Mouse (Mus musculus): ENCODE measurements at regions not wholly inside any gene's neighbourhood (a gene's known extent, or its start where the extent isn't known, plus 50 kb on each side); places are given as distances from the start of the nearest gene placed in this dataset.
A peak's percentile ranks its signal among the peaks of the same experiment; 100 is the strongest.

DNA sequence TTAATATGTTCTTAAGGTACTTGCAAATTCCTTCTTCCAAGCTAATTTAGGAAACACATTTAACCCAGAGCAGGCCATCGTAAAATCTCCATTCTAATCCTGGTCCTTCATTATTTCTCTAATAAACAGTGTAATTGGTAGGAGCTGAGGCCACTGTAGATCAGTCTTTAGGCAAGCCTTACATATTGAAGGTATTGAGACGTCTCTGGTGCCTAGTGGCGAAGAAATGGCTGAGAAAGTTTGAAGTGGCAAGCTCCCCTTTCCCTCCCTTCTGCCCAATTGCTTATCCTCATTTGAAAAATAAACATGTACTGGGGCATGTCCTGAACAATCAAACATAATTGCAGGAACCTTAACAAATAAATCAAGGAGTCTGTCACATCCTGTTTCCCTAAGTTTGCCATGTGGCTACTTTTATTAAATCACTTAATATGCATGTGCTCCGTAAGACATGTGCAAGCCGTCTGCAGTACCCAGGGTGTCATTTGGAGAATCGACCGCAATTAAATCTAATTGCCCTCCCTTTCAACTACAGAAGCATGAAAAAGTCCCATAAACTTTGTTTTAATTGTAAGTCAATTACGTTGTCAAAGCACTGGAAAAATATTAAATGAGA is 381.3 kb downstream of the Cbln4 start:
- no peaks in the 10 kb centered on the region for H3K9me3 ChIP-seq

DNA sequence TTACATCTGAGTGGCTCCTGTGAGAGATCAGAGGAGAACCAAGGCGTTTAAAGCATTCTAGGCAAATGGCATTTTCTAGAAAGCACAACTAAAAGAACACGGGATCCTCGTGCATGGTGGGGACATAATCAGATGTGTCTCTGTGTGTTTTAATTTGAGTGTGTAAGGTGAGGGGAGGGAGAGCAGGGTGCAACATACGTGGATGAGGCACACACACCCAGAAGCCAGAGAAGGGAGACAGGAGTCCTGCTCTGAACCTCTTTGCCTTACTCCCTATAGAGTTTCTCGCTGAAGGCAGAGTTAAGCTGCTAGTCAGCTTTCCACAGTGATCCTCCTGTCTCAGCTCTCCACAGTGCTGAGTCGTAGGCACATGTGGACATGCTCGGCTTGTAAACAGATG is 386.1 kb downstream of the Cbln4 start:
- H3K4me3 ChIP-seq, result no peak overlapping the region
- H3K36me3 ChIP-seq, result no peaks in the 10 kb centered on the region
- WGBS, result 48% methylated on average over 7 of the region's 7 CpGs
- no peaks in the 10 kb centered on the region for H3K9me3 ChIP-seq
- H3K4me2 ChIP-seq (replicated peaks), result no peak overlapping the region
- no peak for ATAC-seq (ENCODE audit: low FRiP score, low read depth)
- no peak overlapping the region for H3K9ac ChIP-seq
- H3K27me3 ChIP-seq, result no peaks in the 10 kb centered on the region
- no peak overlapping the region for H3K27ac ChIP-seq
- H3K4me1 ChIP-seq, result peaks cover 6% of the 10 kb centered on the region; the same call in 1 of the 2 replicates

More for the DNA sequence above, 381.3 kb downstream of the Cbln4 start:
- WGBS, result 28% methylated on average over 8 of the region's 8 CpGs
- Histone ChIP-seq H3K27ac (no peak overlapping the region), H3K4me2 (replicated peaks) (no peak overlapping the region), H3K27me3 (no peaks in the 10 kb centered on the region), H3K36me3 (no peaks in the 10 kb centered on the region), H3K9ac (no peak overlapping the region), H3K4me1 (peaks cover 6% of the 10 kb centered on the region; the same call in 1 of the 2 replicates), H3K4me3 (no peak overlapping the region)
- no peak for ATAC-seq (ENCODE audit: low FRiP score, low read depth)

DNA sequence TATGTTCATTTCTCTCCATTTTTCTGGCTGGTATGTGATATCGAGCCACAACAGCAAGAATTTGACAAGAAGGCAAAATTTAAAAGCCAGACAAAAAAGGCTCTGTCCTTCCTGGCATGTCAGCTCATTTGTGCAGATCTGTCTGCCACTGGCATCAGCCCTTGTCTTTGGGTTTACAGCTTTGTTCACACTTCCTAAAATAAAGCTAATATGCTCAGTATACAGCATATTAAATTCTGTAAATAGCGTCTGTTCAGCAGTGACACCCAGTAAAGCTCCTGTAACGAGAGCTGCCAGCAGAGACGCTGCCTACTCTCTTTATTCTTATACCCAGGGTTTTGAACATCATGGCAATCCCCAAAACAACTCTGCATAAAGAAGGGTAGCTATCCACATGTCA is 401.5 kb downstream of the Cbln4 start:
- H3K36me3 ChIP-seq, result no peaks in the 10 kb centered on the region
- no peak overlapping the region for H3K27ac ChIP-seq
- peak overlapping the region; percentile 35; the same call in 1 of the 2 replicates for H3K4me2 ChIP-seq (replicated peaks)
- no peak for ATAC-seq (ENCODE audit: low FRiP score, low read depth)
- 41% methylated on average over 4 of the region's 4 CpGs for WGBS
- H3K27me3 ChIP-seq, result peaks cover 52% of the 10 kb centered on the region
- H3K9me3 ChIP-seq, result no peaks in the 10 kb centered on the region
- H3K4me1 ChIP-seq, result peaks cover 29% of the 10 kb centered on the region
- H3K9ac ChIP-seq, result no peak overlapping the region
- H3K4me3 ChIP-seq, result no peak overlapping the region

DNA sequence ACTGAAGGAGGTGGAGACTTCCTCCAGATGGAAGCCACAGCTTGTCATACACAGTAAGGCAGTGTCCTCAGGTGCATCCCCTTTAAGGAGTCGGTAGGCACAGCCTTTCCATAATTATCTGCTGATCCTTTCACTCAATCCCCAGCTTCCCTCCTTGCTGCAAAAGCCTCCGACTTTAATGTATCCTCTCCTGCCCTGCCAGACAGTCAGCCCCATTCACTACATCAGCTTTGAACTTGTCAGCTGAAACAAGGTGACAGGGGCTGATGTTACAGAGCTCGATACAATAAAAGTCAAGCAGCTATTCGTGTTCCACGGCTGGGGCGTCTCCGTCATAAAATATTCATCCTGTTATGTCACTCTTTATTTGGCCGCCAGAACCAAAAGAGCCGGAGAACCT is 402.8 kb downstream of the Cbln4 start:
- ATAC-seq (ENCODE audit: low FRiP score, low read depth), result no peak
- Histone ChIP-seq H3K36me3 (no peaks in the 10 kb centered on the region), H3K9ac (no peak overlapping the region), H3K27me3 (peaks cover 58% of the 10 kb centered on the region), H3K9me3 (no peaks in the 10 kb centered on the region), H3K4me1 (peaks cover 30% of the 10 kb centered on the region), H3K4me3 (no peak overlapping the region), H3K4me2 (replicated peaks) (peak overlapping the region; percentile 35; the same call in 1 of the 2 replicates), H3K27ac (no peak overlapping the region)
- WGBS, result 48% methylated on average over 9 of the region's 9 CpGs

DNA sequence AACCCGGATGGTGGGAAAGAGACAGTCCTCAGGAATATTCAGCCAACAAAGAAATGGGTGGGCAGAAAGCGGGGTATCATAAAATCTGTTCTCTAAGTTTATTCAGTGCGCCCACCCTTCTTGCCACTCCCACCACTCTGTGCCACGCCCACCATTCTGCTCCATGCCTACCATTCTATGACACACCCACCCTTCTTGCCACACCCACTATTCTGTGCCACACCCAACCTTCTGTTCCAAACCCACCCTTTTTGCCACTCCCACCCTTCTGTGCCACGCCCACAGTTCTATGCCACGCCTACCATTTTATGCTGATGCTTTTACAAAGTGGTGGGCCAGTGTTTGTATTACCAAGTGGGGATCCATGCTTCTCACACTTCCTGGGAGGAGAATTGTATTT is 404.3 kb downstream of the Cbln4 start:
- H3K9me3 ChIP-seq, result no peaks in the 10 kb centered on the region
- peaks cover 42% of the 10 kb centered on the region for H3K4me1 ChIP-seq
- no peak overlapping the region for H3K27ac ChIP-seq
- H3K36me3 ChIP-seq, result no peaks in the 10 kb centered on the region
- H3K9ac ChIP-seq, result no peak overlapping the region
- H3K4me3 ChIP-seq, result no peak overlapping the region
- no peak overlapping the region for H3K4me2 ChIP-seq (replicated peaks)
- H3K27me3 ChIP-seq, result peaks cover 65% of the 10 kb centered on the region
- ATAC-seq (ENCODE audit: low FRiP score, low read depth), result no peak
- 91% methylated on average over 6 of the region's 6 CpGs for WGBS

DNA sequence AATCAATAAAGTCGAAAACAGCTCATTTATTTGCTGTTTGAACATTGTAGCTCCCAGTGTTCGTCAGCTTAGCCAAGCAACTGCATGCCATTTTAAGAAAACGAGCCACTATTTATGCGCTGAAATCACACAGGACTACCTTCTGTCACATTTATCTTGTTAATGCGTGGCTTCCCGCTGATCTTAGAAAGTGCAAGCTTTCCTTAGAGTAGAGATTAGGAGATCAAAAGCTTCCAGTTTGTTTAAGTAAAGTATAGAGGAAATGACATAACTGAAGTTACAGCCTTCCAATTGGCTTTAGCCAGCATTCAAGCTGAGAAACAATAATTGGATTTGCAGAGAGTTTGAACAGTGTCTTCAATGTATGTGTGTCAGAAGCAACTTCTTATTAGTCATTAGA is 406.4 kb downstream of the Cbln4 start:
- H3K9ac ChIP-seq, result no peak overlapping the region
- H3K4me2 ChIP-seq (replicated peaks), result no peak overlapping the region
- peaks cover 65% of the 10 kb centered on the region for H3K27me3 ChIP-seq
- 26% methylated on average over 6 of the region's 6 CpGs for WGBS
- H3K36me3 ChIP-seq, result no peaks in the 10 kb centered on the region
- H3K4me1 ChIP-seq, result peaks cover 45% of the 10 kb centered on the region
- H3K9me3 ChIP-seq, result no peaks in the 10 kb centered on the region
- no peak for ATAC-seq (ENCODE audit: low FRiP score, low read depth)
- no peak overlapping the region for H3K27ac ChIP-seq
- no peak overlapping the region for H3K4me3 ChIP-seq

DNA sequence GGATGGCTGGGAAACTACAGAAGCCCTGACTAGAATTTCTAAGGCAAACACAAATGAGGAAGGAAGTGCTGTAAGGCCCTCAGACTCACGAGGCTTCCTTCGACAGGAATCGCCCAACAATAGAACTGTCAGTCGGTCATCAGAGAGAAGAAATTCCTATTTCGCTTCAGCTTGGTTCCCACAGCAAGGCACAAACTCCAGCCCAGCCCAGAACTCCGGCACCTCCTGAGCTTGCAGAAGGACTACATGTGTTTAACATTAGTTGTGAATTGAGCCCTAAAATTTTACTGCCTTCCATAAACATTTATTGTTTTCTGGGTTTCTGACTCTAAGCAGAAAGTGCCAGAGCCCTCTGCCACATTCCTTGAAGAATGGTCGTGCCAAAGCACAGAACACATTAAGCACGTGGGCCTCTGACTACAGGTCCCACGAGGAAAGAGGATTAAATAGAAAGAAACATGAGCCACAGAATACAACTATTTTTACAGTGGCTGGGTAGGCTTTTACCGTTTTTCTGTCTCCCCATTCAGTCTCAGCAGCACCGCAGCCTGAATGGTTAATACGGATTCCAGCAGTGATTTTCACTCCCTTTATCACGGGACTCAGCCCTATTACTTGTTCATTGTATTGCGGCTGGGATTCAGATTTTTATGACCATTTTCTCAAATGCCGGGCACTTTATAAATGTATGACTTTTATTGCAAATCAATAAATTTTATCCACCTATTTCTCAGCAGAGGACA is 409.7 kb downstream of the Cbln4 start:
- Histone ChIP-seq H3K27ac (peak overlapping the region; percentile 10; the same call in 1 of the 2 replicates), H3K36me3 (no peaks in the 10 kb centered on the region), H3K27me3 (peaks cover 56% of the 10 kb centered on the region), H3K9ac (no peak overlapping the region), H3K4me3 (no peak overlapping the region), H3K9me3 (no peaks in the 10 kb centered on the region), H3K4me2 (replicated peaks) (peak overlapping the region; percentile 28; the same call in 1 of the 2 replicates), H3K4me1 (peaks cover 47% of the 10 kb centered on the region)
- peak; percentile 95 for ATAC-seq (ENCODE audit: low FRiP score, low read depth)
- 5% methylated on average over 15 of the region's 15 CpGs for WGBS

DNA sequence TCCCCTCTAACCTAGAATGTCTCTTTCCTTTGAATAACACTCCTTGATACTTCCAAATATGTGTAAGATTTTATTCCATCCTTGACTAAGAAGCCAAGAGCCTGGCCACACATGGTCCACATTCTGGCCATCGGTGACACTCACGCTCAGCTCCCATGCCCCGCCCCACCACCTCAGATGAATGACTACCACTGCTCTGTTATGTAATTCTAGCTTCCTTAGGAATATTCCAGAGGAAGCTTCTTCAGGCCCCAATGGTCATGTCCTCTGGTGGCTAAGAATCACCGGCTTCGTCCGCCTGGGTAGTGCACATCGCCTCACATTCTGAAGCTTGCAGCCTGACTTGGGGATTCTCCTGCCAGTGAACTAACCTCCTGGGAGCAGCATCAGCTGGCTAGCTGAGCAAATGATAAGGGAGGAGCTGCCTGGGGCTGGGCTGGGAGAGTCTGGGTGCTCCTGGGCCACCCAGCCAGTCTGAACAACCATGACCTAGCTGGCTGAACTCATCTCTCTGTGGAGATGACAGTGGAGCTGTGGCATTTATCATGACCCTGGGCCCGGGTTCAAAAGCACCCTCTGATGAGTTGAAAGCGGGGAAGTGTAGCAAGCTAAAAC is 413.1 kb downstream of the Cbln4 start:
- Histone ChIP-seq H3K9ac (no peak overlapping the region), H3K4me3 (no peak overlapping the region), H3K27ac (no peak overlapping the region), H3K9me3 (no peaks in the 10 kb centered on the region), H3K4me1 (peaks cover 33% of the 10 kb centered on the region), H3K4me2 (replicated peaks) (no peak overlapping the region), H3K27me3 (peaks cover 33% of the 10 kb centered on the region), H3K36me3 (no peaks in the 10 kb centered on the region)
- 83% methylated on average over 9 of the region's 9 CpGs for WGBS
- ATAC-seq (ENCODE audit: low FRiP score, low read depth), result no peak

DNA sequence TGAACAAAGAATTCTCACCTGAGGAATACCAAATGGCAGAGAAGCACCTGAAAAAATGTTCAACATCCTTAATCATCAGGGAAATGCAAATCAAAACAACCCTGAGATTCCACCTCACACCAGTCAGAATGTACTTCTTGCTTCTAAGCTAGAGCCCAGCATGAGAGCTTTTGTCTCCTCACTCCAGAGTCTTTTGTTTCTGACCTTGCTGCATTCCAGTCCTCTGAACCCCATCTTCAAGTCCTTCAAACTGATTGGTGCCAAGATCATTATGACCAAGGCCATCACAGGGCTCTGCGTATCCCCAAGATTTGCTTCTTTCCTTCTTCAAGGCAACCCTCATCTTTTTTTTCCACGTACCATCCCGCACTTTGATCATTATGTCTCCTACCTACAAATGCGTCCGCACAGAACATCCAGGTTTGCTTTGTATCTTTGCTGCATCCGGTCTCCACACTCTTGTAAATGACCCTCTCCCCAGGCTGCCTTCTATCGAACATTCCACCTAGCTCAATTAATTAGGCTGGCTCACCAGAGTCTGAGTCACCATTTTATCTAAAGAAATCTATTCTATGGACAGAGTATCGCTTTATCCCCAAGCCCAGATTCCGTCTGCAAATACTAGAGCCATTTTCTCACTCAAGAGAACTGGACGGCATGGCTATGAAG is 414.9 kb downstream of the Cbln4 start:
- H3K4me3 ChIP-seq, result no peak overlapping the region
- peaks cover 22% of the 10 kb centered on the region for H3K4me1 ChIP-seq
- H3K36me3 ChIP-seq, result no peaks in the 10 kb centered on the region
- H3K27me3 ChIP-seq, result peaks cover 29% of the 10 kb centered on the region
- no peak overlapping the region for H3K4me2 ChIP-seq (replicated peaks)
- no peak overlapping the region for H3K9ac ChIP-seq
- H3K27ac ChIP-seq, result no peak overlapping the region
- 91% methylated on average over 10 of the region's 10 CpGs for WGBS
- H3K9me3 ChIP-seq, result no peaks in the 10 kb centered on the region
- no peak for ATAC-seq (ENCODE audit: low FRiP score, low read depth)

DNA sequence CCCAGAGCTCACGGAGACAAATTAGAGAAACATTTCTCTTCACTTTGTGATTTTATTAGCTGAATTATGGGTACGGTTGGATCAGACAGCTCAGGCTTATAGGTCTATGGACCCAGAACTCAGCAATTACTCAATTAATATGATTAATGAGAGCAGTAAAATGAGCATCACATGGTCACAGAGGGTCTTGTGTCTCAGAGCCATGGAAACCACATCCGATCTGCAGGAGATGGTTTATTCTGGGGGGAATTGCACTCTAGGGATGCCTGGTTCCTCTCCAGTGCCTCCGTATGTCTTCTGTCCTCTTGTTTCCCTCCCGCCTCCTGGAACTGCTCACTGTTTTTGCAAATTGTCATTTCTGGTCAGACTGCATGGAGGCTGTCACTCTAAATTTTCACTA is 422.6 kb downstream of the Cbln4 start:
- H3K4me1 ChIP-seq, result no peaks in the 10 kb centered on the region
- no peaks in the 10 kb centered on the region for H3K36me3 ChIP-seq
- H3K9ac ChIP-seq, result no peak overlapping the region
- H3K4me2 ChIP-seq (replicated peaks), result no peak overlapping the region
- no peak for ATAC-seq (ENCODE audit: low FRiP score, low read depth)
- H3K4me3 ChIP-seq, result no peak overlapping the region
- no peak overlapping the region for H3K27ac ChIP-seq
- peaks cover 18% of the 10 kb centered on the region; the same call in 1 of the 2 replicates for H3K27me3 ChIP-seq
- 57% methylated on average over 5 of the region's 5 CpGs for WGBS
- no peaks in the 10 kb centered on the region for H3K9me3 ChIP-seq

DNA sequence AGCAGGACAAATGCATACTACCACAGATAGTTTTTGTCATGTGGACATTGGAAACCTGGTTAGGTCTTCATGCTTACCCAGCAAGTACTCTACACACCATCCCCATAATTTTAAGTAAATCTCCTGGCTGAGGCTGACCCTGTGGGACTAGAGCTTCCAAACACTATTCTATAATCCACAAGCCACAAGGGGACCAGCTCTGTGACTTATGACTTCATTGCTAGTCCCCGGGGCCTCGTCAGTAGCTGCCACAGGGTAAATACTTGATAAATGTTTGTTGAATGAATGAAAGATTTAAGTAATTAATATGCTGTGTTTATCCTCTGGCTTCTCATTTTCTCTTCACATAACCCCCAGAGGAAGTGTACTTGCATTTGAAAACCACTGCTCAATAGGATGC is 423.0 kb downstream of the Cbln4 start:
- 67% methylated on average over 2 of the region's 2 CpGs for WGBS
- Histone ChIP-seq H3K4me2 (replicated peaks) (no peak overlapping the region), H3K9ac (no peak overlapping the region), H3K36me3 (no peaks in the 10 kb centered on the region), H3K27me3 (peaks cover 18% of the 10 kb centered on the region; the same call in 1 of the 2 replicates), H3K27ac (no peak overlapping the region), H3K9me3 (no peaks in the 10 kb centered on the region), H3K4me3 (no peak overlapping the region), H3K4me1 (no peaks in the 10 kb centered on the region)
- no peak for ATAC-seq (ENCODE audit: low FRiP score, low read depth)

DNA sequence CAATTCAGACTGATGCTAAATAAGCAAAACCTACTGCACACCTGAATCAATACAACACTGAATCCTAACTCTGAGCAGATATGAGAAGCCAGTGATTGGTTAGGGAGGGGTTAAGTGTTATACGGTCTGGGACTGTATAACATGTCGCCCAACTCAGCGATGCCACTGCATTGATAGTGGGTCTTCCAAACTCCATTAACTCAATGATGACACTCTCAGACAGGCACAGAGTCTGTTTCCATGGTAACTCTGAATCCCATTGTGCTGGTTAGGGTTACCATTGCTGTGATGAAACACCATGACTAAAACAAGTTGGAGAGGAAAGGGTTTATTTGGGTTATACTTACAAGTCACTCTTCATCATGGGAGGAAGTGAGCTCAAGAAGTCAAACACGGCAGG is 424.5 kb downstream of the Cbln4 start:
- H3K27ac ChIP-seq, result no peak overlapping the region
- H3K27me3 ChIP-seq, result peaks cover 18% of the 10 kb centered on the region; the same call in 1 of the 2 replicates
- H3K9me3 ChIP-seq, result no peaks in the 10 kb centered on the region
- H3K4me2 ChIP-seq (replicated peaks), result no peak overlapping the region
- H3K4me3 ChIP-seq, result no peak overlapping the region
- H3K9ac ChIP-seq, result no peak overlapping the region
- no peaks in the 10 kb centered on the region for H3K36me3 ChIP-seq
- ATAC-seq (ENCODE audit: low FRiP score, low read depth), result no peak
- no peaks in the 10 kb centered on the region for H3K4me1 ChIP-seq
- 89% methylated on average over 4 of the region's 4 CpGs for WGBS

All from limb, embryonic 13.5 days (tissue).